22 mouse cellular contexts compared by ENCODE assay signal in genomic region chr14:73895266-73895665, GRCm38 (mm10).
DNase-seq lines count a peak whose midpoint lies in the region; ATAC-seq and TF ChIP-seq lines count a peak whose summit lies in the region.
"Had no signal": no experiment of that assay in that cellular context is flagged by ENCODE, and none has a peak within 500 bp of the region (broad histone marks: within the 10 kb centered on the region; RNA-seq: fewer than 3 reads in every experiment).

No protein-coding gene starts in this region.

- no peaks in the 10 kb centered on the region for H3K4me1 ChIP-seq in lung, embryonic 14.5 days (ENCODE audit: insufficient read depth)
- H3K4me1 ChIP-seq in MEL (ENCODE audit: control insufficient read depth in 1 of 2, insufficient read depth in 2 of 2, low read length in 2 of 2) = peaks cover 9 to 13% of the 10 kb centered on the region in 2 experiments
- H3K4me1 ChIP-seq in hindbrain, embryonic 13.5 days (replicated peaks) = no peaks in the 10 kb centered on the region
- H3K4me1 ChIP-seq: embryonic facial prominence, embryonic 12.5 days; forebrain, embryonic 15.5 days; heart, embryonic 10.5 days; hindbrain, embryonic 12.5 days had no signal

- DNase-seq in lung, embryonic 14.5 days = peak; percentile 6
- DNase-seq in lung, postnatal 25 days (ENCODE audit: low spot score) = no peak
- peak; percentile 63 for DNase-seq in MEL (ENCODE audit: low read depth, low spot score)
- no peak for DNase-seq in embryo, embryonic 9.5 days (ENCODE audit: extremely low spot score)
- DNase-seq: adrenal gland, postnatal 25 days; cerebellum, adult 18-20 months; cerebellum, adult 9-11 months; cerebellum, postnatal 36 days; embryo, embryonic 11 days; gastrocnemius, postnatal 10 days; heart, adult 18-20 months; heart, postnatal 10 days; heart, postnatal 4 days had no signal

- no peaks in the 10 kb centered on the region for H3K9me3 ChIP-seq in lung, embryonic 14.5 days (ENCODE audit: low read depth, low read length)
- H3K9me3 ChIP-seq in MEL (replicated peaks; ENCODE audit: insufficient read depth, low read length) = no peaks in the 10 kb centered on the region
- H3K9me3 ChIP-seq in hindbrain, embryonic 13.5 days = no peaks in the 10 kb centered on the region
- H3K9me3 ChIP-seq: embryonic facial prominence, embryonic 12.5 days; forebrain, embryonic 15.5 days; heart, embryonic 10.5 days; hindbrain, embryonic 12.5 days had no signal

- H3K9ac ChIP-seq in lung, embryonic 14.5 days = no peak overlapping the region
- peak overlapping the region; percentile 38 for H3K9ac ChIP-seq in MEL (ENCODE audit: control insufficient read depth, low read depth, low read length, poor library complexity, severe bottlenecking)
- H3K9ac ChIP-seq in hindbrain, embryonic 13.5 days = no peak overlapping the region
- H3K9ac ChIP-seq: embryonic facial prominence, embryonic 12.5 days; forebrain, embryonic 15.5 days; hindbrain, embryonic 12.5 days had no signal

- no peak for TF ChIP-seq CTCF in lung, embryonic 14.5 days (IDR thresholded peaks at IDR 0.05; ENCODE audit: low read depth)
- TF ChIP-seq CTCF in MEL (IDR thresholded peaks at IDR 0.05 in 2 of 3, conservative IDR thresholded peaks at IDR 0.05 in 1 of 3; ENCODE audit: control insufficient read depth in 1 of 3, insufficient read depth in 1 of 3, low read depth in 2 of 3, low read length in 3 of 3, poor library complexity in 1 of 3, severe bottlenecking in 1 of 3) = no peak

- no peak overlapping the region for H3K27ac ChIP-seq in lung, embryonic 14.5 days (ENCODE audit: low read depth)
- peak overlapping the region; percentile 74 for H3K27ac ChIP-seq in MEL (ENCODE audit: control insufficient read depth, low read depth, low read length)
- no peak overlapping the region for H3K27ac ChIP-seq in hindbrain, embryonic 13.5 days
- H3K27ac ChIP-seq: embryonic facial prominence, embryonic 12.5 days; forebrain, embryonic 15.5 days; heart, embryonic 10.5 days; hindbrain, embryonic 12.5 days; hindbrain, postnatal 0 days had no signal

- no peak for TF ChIP-seq RAD21 in MEL (IDR thresholded peaks at IDR 0.05; ENCODE audit: low read depth, low read length)

- no peak overlapping the region for H3K4me3 ChIP-seq in lung, embryonic 14.5 days (ENCODE audit: low read depth, low read length)
- H3K4me3 ChIP-seq in MEL (ENCODE audit: control insufficient read depth in 1 of 2, insufficient read depth in 1 of 2, low read depth in 2 of 2, low read length in 2 of 2) = peak overlapping the region in 1 of 2 experiments; percentile 16; a peak in 2 of 4 replicates
- H3K4me3 ChIP-seq in hindbrain, embryonic 13.5 days = no peak overlapping the region
- H3K4me3 ChIP-seq: embryonic facial prominence, embryonic 12.5 days; forebrain, embryonic 15.5 days; heart, embryonic 10.5 days; hindbrain, embryonic 12.5 days had no signal

- H3K4me2 ChIP-seq in lung, embryonic 14.5 days = no peak overlapping the region
- no peak overlapping the region for H3K4me2 ChIP-seq in hindbrain, embryonic 13.5 days
- H3K4me2 ChIP-seq: embryonic facial prominence, embryonic 12.5 days; forebrain, embryonic 15.5 days; hindbrain, embryonic 12.5 days had no signal

- H3K79me2 ChIP-seq in MEL (ENCODE audit: control insufficient read depth, insufficient read depth, low read length, poor library complexity) = no peaks in the 10 kb centered on the region

- no peaks in the 10 kb centered on the region for H3K36me3 ChIP-seq in lung, embryonic 14.5 days (ENCODE audit: insufficient read depth)
- H3K36me3 ChIP-seq in MEL (ENCODE audit: control insufficient read depth in 1 of 2, insufficient read depth in 2 of 2, low read length in 2 of 2) = peaks cover 0 to 15% of the 10 kb centered on the region in 2 experiments; a peak in 2 of 4 replicates
- H3K36me3 ChIP-seq in hindbrain, embryonic 13.5 days = no peaks in the 10 kb centered on the region
- H3K36me3 ChIP-seq: embryonic facial prominence, embryonic 12.5 days; forebrain, embryonic 15.5 days; heart, embryonic 10.5 days; hindbrain, embryonic 12.5 days had no signal

- WGBS in lung, embryonic 14.5 days = 27% methylated on average over 3 of the region's 3 CpGs
- 84% methylated on average over 3 of the region's 3 CpGs for WGBS in hindbrain, embryonic 13.5 days

- no peak for TF ChIP-seq EP300 in MEL (IDR thresholded peaks at IDR 0.05; ENCODE audit: low read depth in 1 of 2, low read length in 2 of 2)

- H3K27me3 ChIP-seq in lung, embryonic 14.5 days (ENCODE audit: insufficient read depth, low read length) = no peaks in the 10 kb centered on the region
- no peaks in the 10 kb centered on the region for H3K27me3 ChIP-seq in MEL (ENCODE audit: control insufficient read depth in 1 of 2, insufficient read depth in 2 of 2, low read length in 2 of 2)
- H3K27me3 ChIP-seq in hindbrain, embryonic 13.5 days = no peaks in the 10 kb centered on the region
- H3K27me3 ChIP-seq: embryonic facial prominence, embryonic 12.5 days; forebrain, embryonic 15.5 days; hindbrain, embryonic 12.5 days had no signal

- ATAC-seq in lung, embryonic 14.5 days (ENCODE audit: insufficient read depth) = no peak; the same call in 1 of the 2 replicates
- ATAC-seq in common myeloid progenitor, adult 5-6 weeks (replicated peaks; ENCODE audit: low read depth, poor library complexity, severe bottlenecking) = 0 out of 2 replicates have a peak, but pooled peaks have one; percentile 32
- ATAC-seq in hindbrain, embryonic 13.5 days (ENCODE audit: low FRiP score) = no peak
- ATAC-seq: activated CD4-positive, CD25-positive, alpha-beta regulatory T cell, adult 4 months; forebrain, embryonic 15.5 days; hindbrain, postnatal 0 days; Patski had no signal

- TF ChIP-seq POLR2A in MEL (IDR thresholded peaks at IDR 0.05; ENCODE audit: control insufficient read depth in 1 of 2, insufficient read depth in 1 of 2, low read depth in 1 of 2, low read length in 2 of 2, poor library complexity in 1 of 2) = no peak

TF ChIP-seq in MEL, 35 proteins besides CTCF, POLR2A, EP300 and RAD21:
- TF ChIP-seq E2F4 (IDR thresholded peaks at IDR 0.05; ENCODE audit: borderline replicate concordance, low read depth, low read length) = no peak
- peak; percentile 67 for TF ChIP-seq USF1 (IDR thresholded peaks at IDR 0.05; ENCODE audit: low read depth, low read length)
- no peak for TF ChIP-seq UBTF (IDR thresholded peaks at IDR 0.05; ENCODE audit: borderline replicate concordance, insufficient read depth, low read depth, low read length)

Comparison
In these comparisons a context has a peak if more than half of its experiments do, and no peak if none do; other contexts are left out.
1. DNase-seq: peak in lung, embryonic 14.5 days (single experiment) and MEL (single experiment); none in lung, postnatal 25 days (single experiment) and embryo, embryonic 9.5 days (single experiment).